Mouse (Mus musculus) forebrain, postnatal 0 days (tissue): ENCODE results near the gene Hpcal4. TPM values are rescaled to one million over a fixed set of nuclear protein-coding genes. Genes with fewer than 3 reads are reported as not detected.
"Not testable (repeated sequence)": the region's sequence is repeated elsewhere in the genome, so short reads cannot be mapped to it uniquely, and the experiment has no call there.

ENCODE experiments used
- ATAC-seq: fragments of 200-750 bp; cut with Nextera tagmentation; 2 replicates; pipeline ENCODE4 v1.8.0; 2017; ENCODE audit warnings: mild to moderate bottlenecking, moderate library complexity
- DNase-seq: peaks from one replicate; pipeline ENCODE4 v3.0.0-alpha.2; 2015
- H3K27ac ChIP-seq: fragments of 300-500 bp; sonication (generic); 2 replicates; pipeline ENCODE4 v1.5.1; 2014; ENCODE audit warnings: low read depth, mild to moderate bottlenecking, antibody characterized with exemption, low read length, moderate library complexity, mixed read lengths
- H3K27me3 ChIP-seq: fragments of 300-500 bp; sonication (generic); 2 replicates; pipeline ENCODE4 v1.6.1; 2014; ENCODE audit warnings: mild to moderate bottlenecking, low read length, mixed read lengths; ENCODE audit not compliant: insufficient read depth
- H3K36me3 ChIP-seq: fragments of 300-500 bp; sonication (generic); 2 replicates; pipeline ENCODE4 v1.6.1; 2014; ENCODE audit warnings: mild to moderate bottlenecking, moderate library complexity; ENCODE audit not compliant: insufficient read depth
- H3K4me1 ChIP-seq: fragments of 300-500 bp; sonication (generic); 2 replicates; pipeline ENCODE4 v1.6.1; 2014; ENCODE audit warnings: antibody characterized with exemption; ENCODE audit not compliant: insufficient read depth
- H3K4me2 ChIP-seq: fragments of 300-500 bp; sonication (generic); 2 replicates; pipeline ENCODE4 v1.6.1; 2014; ENCODE audit warnings: low read depth, mild to moderate bottlenecking, moderate library complexity
- H3K4me3 ChIP-seq: fragments of 300-500 bp; sonication (generic); 2 replicates; pipeline ENCODE4 v1.5.1; 2014; ENCODE audit warnings: low read depth, low read length, mixed read lengths
- H3K9ac ChIP-seq: fragments of 300-500 bp; sonication (generic); 2 replicates; pipeline ENCODE4 v1.6.1; 2014; ENCODE audit warnings: mild to moderate bottlenecking
- H3K9me3 ChIP-seq: fragments of 300-500 bp; sonication (generic); 2 replicates; pipeline ENCODE4 v1.6.1; 2016; ENCODE audit warnings: low read length
- CTCF ChIP-seq: sonication (generic); IDR thresholded peaks from 2 replicates; pipeline ENCODE4 v1.5.1; 2016; ENCODE audit warnings: antibody characterized with exemption, control low read depth, low read depth
- WGBS: fragments of 180-500 bp; shearing (Covaris S2); extraction: QIAGEN DNeasy Blood & Tissue Kit; methylation state at CpG from one replicate; pipeline ENCODE4 v1.1.7; 2014; 5-methylcytosine and 5-hydroxymethylcytosine counted together
- polyA plus RNA-seq: library from polyadenylated mRNA; unstranded; fragments of >200 nt; fragmentation: Nextera tagmentation; extraction: Ambion mirVana; gene quantifications from 2 replicates; pipeline ENCODE4 v1.2.1, GENCODE M21; 2015
- total RNA-seq: library from RNA; depleted of rRNA; stranded (reverse); fragments of >200 nt; gene quantifications from 2 replicates; pipeline ENCODE4 v1.2.3, GENCODE M21; 2014

Hpcal4 gene
- total and polyA plus RNA-seq, 2 experiments from 2014 or later, result 58.5 to 78.1 TPM

- peak; percentile 72 for TF ChIP-seq CTCF
- DNase-seq, result peak; percentile 80
- no peak overlapping the region for H3K9ac ChIP-seq
- ATAC-seq, result peak; percentile 71; the same call in 1 of the 2 replicates
- H3K36me3 ChIP-seq, result no peaks in the 10 kb centered on the region
- WGBS, result 29% methylated on average over 4 of the region's 4 CpGs
- no peak overlapping the region for H3K4me3 ChIP-seq
- H3K27me3 ChIP-seq, result no peaks in the 10 kb centered on the region; the same call in 1 of the 2 replicates
- H3K27ac ChIP-seq, result no peak overlapping the region
- no peaks in the 10 kb centered on the region for H3K9me3 ChIP-seq
- H3K4me2 ChIP-seq, result no peak overlapping the region
- no peaks in the 10 kb centered on the region for H3K4me1 ChIP-seq
These were observed 28.0 kb upstream of the Hpcal4 start for GRCm38 (mm10) chr4:123155004-123155403.

DNA sequence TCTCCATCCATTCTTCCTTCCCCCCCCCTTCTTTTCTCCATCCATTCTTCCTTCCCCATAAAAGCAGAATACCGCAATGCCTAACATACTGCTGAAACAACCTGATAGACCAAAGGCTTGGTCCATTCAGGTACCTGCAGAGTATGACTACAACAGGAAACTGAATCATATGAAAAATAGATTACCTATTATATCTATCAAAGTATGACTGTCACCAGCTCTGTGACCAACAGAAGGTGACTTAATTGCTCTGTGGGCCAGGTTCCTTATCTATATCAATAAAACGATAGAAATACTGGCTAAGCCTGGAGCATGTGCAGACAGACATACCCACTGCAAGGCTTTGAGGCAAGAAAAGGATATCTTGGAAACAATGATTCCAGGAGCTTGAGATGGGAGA is 27.6 kb upstream of the Hpcal4 start:
- Histone ChIP-seq H3K9ac (no peak overlapping the region), H3K36me3 (no peaks in the 10 kb centered on the region), H3K4me2 (no peak overlapping the region), H3K4me3 (no peak overlapping the region), H3K4me1 (no peaks in the 10 kb centered on the region), H3K27me3 (no peaks in the 10 kb centered on the region; the same call in 1 of the 2 replicates), H3K27ac (no peak overlapping the region), H3K9me3 (no peaks in the 10 kb centered on the region)
- 73% methylated on average over 2 of the region's 2 CpGs for WGBS
- DNase-seq (no peak), ATAC-seq (peak; percentile 12; the same call in 1 of the 2 replicates)
- no peak for TF ChIP-seq CTCF

DNA sequence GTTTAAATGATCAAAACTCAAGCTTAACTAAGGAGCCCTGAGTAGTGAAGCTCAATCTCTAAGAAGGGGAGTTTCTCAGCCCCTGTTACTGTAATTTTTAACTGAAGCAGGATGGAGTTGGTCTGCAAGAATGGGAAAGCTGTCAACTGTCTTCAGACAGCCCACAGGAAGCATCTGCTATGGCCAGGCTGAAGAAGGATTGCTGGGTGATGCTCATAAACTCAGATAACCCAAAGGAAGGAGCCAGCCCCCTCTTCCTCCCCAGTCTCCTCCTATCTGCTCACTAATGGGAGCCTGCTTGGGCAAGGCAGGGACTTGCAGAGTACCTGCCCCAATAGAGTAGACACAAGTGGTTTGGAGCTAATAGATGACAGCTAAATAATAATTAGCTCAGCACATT is 27.2 kb upstream of the Hpcal4 start:
- Histone ChIP-seq H3K27me3 (no peaks in the 10 kb centered on the region; the same call in 1 of the 2 replicates), H3K27ac (no peak overlapping the region), H3K4me3 (no peak overlapping the region), H3K9ac (no peak overlapping the region), H3K36me3 (no peaks in the 10 kb centered on the region), H3K4me1 (no peaks in the 10 kb centered on the region), H3K9me3 (no peaks in the 10 kb centered on the region), H3K4me2 (no peak overlapping the region)
- TF ChIP-seq CTCF, result no peak
- DNase-seq (no peak), ATAC-seq (no peak)

DNA sequence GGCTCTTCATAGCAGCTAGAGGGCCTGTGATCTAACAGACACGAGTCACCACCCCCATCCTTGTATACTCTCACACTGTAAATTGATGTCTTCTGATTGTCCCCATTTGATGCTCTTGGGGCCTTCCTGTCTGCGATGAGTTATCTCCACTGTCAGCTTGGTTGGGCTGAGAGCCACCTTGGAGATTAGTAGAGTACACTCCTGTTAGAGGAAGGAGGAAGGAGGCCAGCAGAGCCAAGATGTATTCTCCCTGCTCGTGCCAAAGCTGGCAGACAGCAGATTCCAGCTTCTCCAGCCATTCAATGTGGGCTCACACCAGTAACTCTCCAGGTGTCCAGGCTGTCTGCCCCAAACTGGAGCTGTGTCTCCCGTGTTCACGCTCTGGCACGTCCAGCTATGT is 22.5 kb upstream of the Hpcal4 start:
- Histone ChIP-seq H3K27me3 (no peaks in the 10 kb centered on the region), H3K36me3 (no peaks in the 10 kb centered on the region), H3K27ac (no peak overlapping the region), H3K4me3 (no peak overlapping the region), H3K9me3 (no peaks in the 10 kb centered on the region), H3K9ac (no peak overlapping the region), H3K4me2 (no peak overlapping the region), H3K4me1 (no peaks in the 10 kb centered on the region)
- 80% methylated on average over 6 of the region's 6 CpGs for WGBS
- DNase-seq (no peak), ATAC-seq (no peak)
- no peak for TF ChIP-seq CTCF

DNA sequence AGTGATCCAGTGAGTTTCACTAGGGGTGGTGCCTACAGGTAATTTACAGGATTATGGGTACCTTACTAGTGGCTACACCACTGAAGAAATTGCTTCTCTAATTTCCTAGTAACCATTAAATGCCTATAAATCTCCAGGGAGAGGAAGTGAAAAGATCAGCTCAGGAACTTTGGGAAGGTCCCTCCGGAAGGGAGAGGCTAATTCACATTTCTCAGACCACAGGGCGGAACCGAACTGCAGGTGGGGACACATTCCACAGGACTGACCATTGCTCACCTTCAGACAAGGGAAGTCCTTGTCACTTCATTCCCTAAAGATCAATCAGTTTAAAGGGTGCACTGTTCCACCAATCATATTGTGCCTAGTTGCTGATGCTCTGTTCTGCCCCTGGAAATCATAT is 21.8 kb upstream of the Hpcal4 start:
- WGBS, result 97% methylated on average over 3 of the region's 3 CpGs
- not testable (repeated sequence) for H3K36me3 ChIP-seq, H3K9me3 ChIP-seq, H3K4me2 ChIP-seq, ATAC-seq, H3K27me3 ChIP-seq, H3K27ac ChIP-seq, DNase-seq, H3K4me3 ChIP-seq, H3K4me1 ChIP-seq, H3K9ac ChIP-seq

DNA sequence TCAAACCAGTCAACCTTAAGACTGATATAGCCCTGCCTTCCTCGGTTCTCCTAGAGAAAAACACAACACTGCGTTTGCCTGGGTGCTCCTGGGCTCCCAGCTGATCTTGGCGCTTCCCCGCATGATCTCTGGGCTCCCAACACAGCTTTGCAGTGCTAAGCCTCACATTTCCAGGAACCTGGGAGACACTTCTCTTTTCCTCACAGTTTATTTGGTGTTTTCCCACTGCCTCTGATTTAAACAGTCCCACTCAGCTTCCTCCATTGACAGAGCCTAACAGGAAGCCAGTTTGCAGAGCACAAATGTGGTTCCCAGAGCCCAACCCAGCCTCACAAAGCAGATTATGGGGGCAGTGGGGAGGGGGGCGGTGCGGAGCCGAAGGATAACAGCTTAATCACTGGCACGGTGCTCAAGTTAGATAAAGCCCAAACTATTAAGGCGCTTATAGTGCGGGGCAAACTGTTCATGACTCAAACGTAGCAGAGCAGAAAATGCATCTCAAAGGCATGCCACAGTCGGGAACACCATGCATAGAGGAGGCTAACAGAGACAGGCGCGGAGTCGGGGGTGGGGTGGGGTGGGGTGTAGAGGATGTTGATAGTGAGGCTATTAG is 20.6 kb upstream of the Hpcal4 start:
- H3K36me3 ChIP-seq, result no peaks in the 10 kb centered on the region
- no peak for TF ChIP-seq CTCF
- no peak overlapping the region for H3K27ac ChIP-seq
- 8% methylated on average over 15 of the region's 15 CpGs for WGBS
- no peaks in the 10 kb centered on the region for H3K9me3 ChIP-seq
- H3K4me2 ChIP-seq, result peak overlapping the region; percentile 39
- no peak overlapping the region; the same call in 1 of the 2 replicates for H3K4me3 ChIP-seq
- DNase-seq, result peak; percentile 2
- ATAC-seq, result peak; percentile 23
- H3K27me3 ChIP-seq, result no peaks in the 10 kb centered on the region
- no peak overlapping the region for H3K9ac ChIP-seq
- H3K4me1 ChIP-seq, result no peaks in the 10 kb centered on the region

DNA sequence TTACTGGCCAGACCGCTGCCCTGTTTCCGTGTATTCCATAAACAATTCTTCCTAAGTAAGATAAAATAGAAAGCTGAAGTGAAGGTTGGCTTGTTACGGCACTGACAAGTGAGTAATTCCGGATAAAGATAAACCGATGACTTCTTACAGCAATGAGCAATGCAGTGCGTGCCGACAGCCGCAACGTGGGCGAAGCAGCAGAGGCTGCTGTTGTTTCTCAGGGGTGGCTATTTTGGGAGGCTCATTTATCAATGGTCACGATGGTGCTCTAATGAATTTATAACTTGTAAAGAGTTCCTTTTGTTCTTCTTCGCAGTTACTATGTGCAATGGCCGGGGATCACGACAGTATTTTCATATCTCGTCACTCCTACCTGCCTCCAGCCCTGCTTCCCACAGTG is 18.9 kb upstream of the Hpcal4 start:
- H3K4me2 ChIP-seq, result no peak overlapping the region
- no peaks in the 10 kb centered on the region for H3K36me3 ChIP-seq
- no peaks in the 10 kb centered on the region for H3K27me3 ChIP-seq
- H3K27ac ChIP-seq, result no peak overlapping the region
- 92% methylated on average over 15 of the region's 15 CpGs for WGBS
- H3K9ac ChIP-seq, result no peak overlapping the region
- no peak for TF ChIP-seq CTCF
- no peak overlapping the region for H3K4me3 ChIP-seq
- no peaks in the 10 kb centered on the region for H3K9me3 ChIP-seq
- no peaks in the 10 kb centered on the region for H3K4me1 ChIP-seq
- ATAC-seq (no peak), DNase-seq (no peak)
